Mouse (Mus musculus): ENCODE data around the gene Stkld1. TPM values are rescaled to one million over a fixed set of nuclear protein-coding genes. Genes with fewer than 3 reads are reported as not detected.

The Stkld1 gene
- polyA plus RNA-seq, 1 experiment from 2014 or later: 0.08 TPM

DNA sequence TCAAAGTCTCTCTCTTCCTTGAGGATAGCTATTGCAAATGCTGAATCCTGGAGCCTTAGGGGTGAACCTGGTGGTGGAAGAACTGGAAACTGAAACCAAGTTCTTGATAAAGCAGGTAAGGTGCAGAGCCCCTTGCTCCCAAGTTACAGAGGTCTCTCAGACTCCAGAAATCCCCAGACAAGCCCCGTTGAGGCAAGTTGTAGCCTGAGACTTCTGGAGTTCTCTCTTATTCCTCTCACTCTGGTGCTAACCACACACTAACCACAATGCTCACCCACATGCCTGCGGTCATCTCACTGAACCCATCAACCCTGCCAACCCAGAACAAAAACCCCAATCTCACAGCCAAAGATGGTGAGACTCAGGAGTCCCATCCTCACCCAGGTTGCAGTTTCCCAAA, 1.4 kb downstream of the Stkld1 start:
- no peak overlapping the region for H3K27ac ChIP-seq (replicated peaks)
- no peaks in the 10 kb centered on the region for H3K27me3 ChIP-seq (ENCODE audit: control insufficient read depth, insufficient read depth, low read length)
- TF ChIP-seq EP300 (optimal IDR thresholded peaks at IDR 0.05) (no peak), CTCF (IDR thresholded peaks at IDR 0.05; ENCODE audit: low read depth) (no peak)
- no peak for DNase-seq (ENCODE audit: low spot score)
- 0 out of 2 replicates have a peak, but pooled peaks cover 2% of the 10 kb centered on the region for H3K36me3 ChIP-seq (ENCODE audit: control insufficient read depth, insufficient read depth, low read length)
- no peak overlapping the region for H3K9ac ChIP-seq (ENCODE audit: low read length)
- ATAC-seq (ENCODE audit: low FRiP score, low TSS enrichment): no peak
- H3K9me3 ChIP-seq (ENCODE audit: control insufficient read depth, low read length): no peaks in the 10 kb centered on the region
- H3K4me2 ChIP-seq (replicated peaks; ENCODE audit: low read depth): no peak overlapping the region
- peaks cover 9% of the 10 kb centered on the region; the same call in 1 of the 2 replicates for H3K4me1 ChIP-seq (replicated peaks; ENCODE audit: control insufficient read depth, insufficient read depth)
- no peak overlapping the region for H3K4me3 ChIP-seq (ENCODE audit: low read depth, low read length)
- 98% methylated on average over 2 of the region's 2 CpGs for WGBS

DNA sequence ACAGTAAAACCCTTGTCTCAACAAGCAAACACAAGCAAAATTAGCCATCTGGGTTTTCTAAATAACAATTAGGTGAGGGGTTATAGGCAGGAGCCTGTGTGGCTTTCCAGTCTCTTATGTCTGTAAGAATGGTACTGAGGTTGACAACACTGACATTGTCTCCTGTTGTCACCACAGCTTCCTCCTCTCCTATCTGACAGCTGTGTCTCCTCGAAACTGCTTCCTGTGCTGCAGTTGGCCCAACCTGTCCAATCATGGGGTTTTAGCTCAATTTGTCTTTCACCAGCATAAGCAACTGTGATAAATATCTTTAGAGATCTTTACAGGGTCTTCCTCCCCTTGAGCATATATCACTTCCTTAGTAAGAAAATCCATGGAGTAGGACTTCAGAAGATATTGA, 2.6 kb downstream of the Stkld1 start:
- H3K27me3 ChIP-seq (ENCODE audit: control insufficient read depth, insufficient read depth, low read length): no peaks in the 10 kb centered on the region
- peaks cover 8% of the 10 kb centered on the region; the same call in 1 of the 2 replicates for H3K4me1 ChIP-seq (replicated peaks; ENCODE audit: control insufficient read depth, insufficient read depth)
- no peak overlapping the region for H3K4me2 ChIP-seq (replicated peaks; ENCODE audit: low read depth)
- no peak overlapping the region for H3K4me3 ChIP-seq (ENCODE audit: low read depth, low read length)
- no peak for DNase-seq (ENCODE audit: low spot score)
- no peak overlapping the region for H3K27ac ChIP-seq (replicated peaks)
- H3K9me3 ChIP-seq (ENCODE audit: control insufficient read depth, low read length): no peaks in the 10 kb centered on the region
- WGBS: 52% methylated on average over 1 of the region's 1 CpGs
- no peak overlapping the region for H3K9ac ChIP-seq (ENCODE audit: low read length)
- TF ChIP-seq CTCF (IDR thresholded peaks at IDR 0.05; ENCODE audit: low read depth): no peak
- no peak for TF ChIP-seq EP300 (optimal IDR thresholded peaks at IDR 0.05)
- no peak for ATAC-seq (ENCODE audit: low FRiP score, low TSS enrichment)
- 0 out of 2 replicates have a peak, but pooled peaks cover 2% of the 10 kb centered on the region for H3K36me3 ChIP-seq (ENCODE audit: control insufficient read depth, insufficient read depth, low read length)

DNA sequence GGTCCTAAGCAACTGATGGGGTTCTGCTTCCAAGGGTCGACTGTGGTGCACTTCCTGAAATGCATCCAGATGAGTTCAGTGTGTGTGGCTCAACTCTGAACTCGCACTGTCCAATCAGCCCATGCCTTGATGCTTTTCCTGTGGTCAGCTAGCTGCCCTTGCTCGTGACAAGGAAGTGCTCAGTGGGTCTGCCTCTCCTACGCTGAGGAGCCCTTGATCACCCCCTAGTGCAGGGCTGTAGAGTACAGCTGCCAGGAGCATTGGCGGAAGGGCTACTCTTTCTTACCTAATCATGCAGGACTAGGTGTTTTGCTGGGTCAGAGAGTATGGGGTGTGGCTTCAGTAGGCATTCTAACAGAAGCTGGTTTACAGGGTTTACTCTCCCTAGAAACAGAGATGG, 7.7 kb downstream of the Stkld1 start:
- H3K4me2 ChIP-seq (replicated peaks; ENCODE audit: low read depth): no peak overlapping the region
- ATAC-seq (ENCODE audit: low FRiP score, low TSS enrichment) (peak; percentile 88), DNase-seq (ENCODE audit: low spot score) (peak; percentile 72)
- WGBS: 37% methylated on average over 5 of the region's 5 CpGs
- no peak overlapping the region for H3K9ac ChIP-seq (ENCODE audit: low read length)
- no peaks in the 10 kb centered on the region for H3K4me1 ChIP-seq (replicated peaks; ENCODE audit: control insufficient read depth, insufficient read depth)
- H3K27ac ChIP-seq (replicated peaks): no peak overlapping the region
- no peaks in the 10 kb centered on the region for H3K9me3 ChIP-seq (ENCODE audit: control insufficient read depth, low read length)
- TF ChIP-seq CTCF (IDR thresholded peaks at IDR 0.05; ENCODE audit: low read depth) (peak; percentile 62), EP300 (optimal IDR thresholded peaks at IDR 0.05) (no peak)
- no peaks in the 10 kb centered on the region for H3K36me3 ChIP-seq (ENCODE audit: control insufficient read depth, insufficient read depth, low read length)
- H3K27me3 ChIP-seq (ENCODE audit: control insufficient read depth, insufficient read depth, low read length): no peaks in the 10 kb centered on the region
- H3K4me3 ChIP-seq (ENCODE audit: low read depth, low read length): no peak overlapping the region

DNA sequence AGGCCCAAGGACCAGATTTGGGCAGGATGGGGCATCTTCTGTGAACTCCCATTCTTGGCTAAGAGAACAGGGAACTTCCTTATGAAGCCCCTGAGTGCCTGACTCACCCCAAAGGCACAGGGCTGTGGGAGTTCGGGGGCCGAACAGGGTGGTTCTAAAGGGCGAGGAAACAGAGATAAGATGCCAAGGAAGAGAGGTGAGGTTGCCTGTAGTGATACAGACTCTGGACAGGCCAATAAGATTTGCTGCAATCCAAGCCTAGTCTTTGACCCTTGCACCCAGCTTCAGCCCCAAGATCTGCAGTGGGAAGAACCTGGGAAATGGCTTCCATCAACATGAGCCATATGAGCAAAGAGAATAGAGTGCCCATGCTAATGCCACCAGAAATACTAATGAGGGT, 9.4 kb downstream of the Stkld1 start:
- no peaks in the 10 kb centered on the region for H3K4me1 ChIP-seq (replicated peaks; ENCODE audit: control insufficient read depth, insufficient read depth)
- H3K36me3 ChIP-seq (ENCODE audit: control insufficient read depth, insufficient read depth, low read length): no peaks in the 10 kb centered on the region
- 67% methylated on average over 3 of the region's 3 CpGs for whole genome bisulfite sequencing
- H3K9me3 ChIP-seq (ENCODE audit: control insufficient read depth, low read length): no peaks in the 10 kb centered on the region
- H3K27me3 ChIP-seq (ENCODE audit: control insufficient read depth, insufficient read depth, low read length): no peaks in the 10 kb centered on the region
- H3K4me3 ChIP-seq (ENCODE audit: low read depth, low read length): no peak overlapping the region
- DNase-seq (ENCODE audit: low spot score) (no peak), ATAC-seq (ENCODE audit: low FRiP score, low TSS enrichment) (no peak)
- TF ChIP-seq CTCF (IDR thresholded peaks at IDR 0.05; ENCODE audit: low read depth): no peak
- no peak for TF ChIP-seq EP300 (optimal IDR thresholded peaks at IDR 0.05)
- no peak overlapping the region for H3K4me2 ChIP-seq (replicated peaks; ENCODE audit: low read depth)
- H3K9ac ChIP-seq (ENCODE audit: low read length): no peak overlapping the region
- no peak overlapping the region for H3K27ac ChIP-seq (replicated peaks)

DNA sequence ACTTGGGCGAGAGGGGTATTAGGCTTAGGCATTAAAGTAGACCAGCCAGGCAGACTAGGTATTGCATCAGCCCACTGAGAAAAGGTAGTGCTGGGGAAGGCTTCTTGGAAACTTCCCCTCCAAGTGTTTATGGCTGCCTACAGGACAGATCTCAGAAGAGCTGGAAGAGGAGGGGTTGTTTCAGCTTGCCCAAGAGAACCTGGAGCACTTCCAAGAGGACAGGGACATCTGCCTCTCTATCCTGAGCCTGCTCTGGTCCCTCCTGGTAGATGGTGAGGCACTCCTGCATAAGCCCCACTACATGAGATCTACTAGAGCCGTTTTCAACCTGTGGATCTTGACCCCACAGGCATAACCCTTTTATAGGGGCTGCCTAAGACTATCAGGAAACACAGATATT, 16.6 kb downstream of the Stkld1 start:
- Histone ChIP-seq H3K9me3 (ENCODE audit: control insufficient read depth, low read length) (no peaks in the 10 kb centered on the region), H3K4me1 (replicated peaks; ENCODE audit: control insufficient read depth, insufficient read depth) (no peaks in the 10 kb centered on the region), H3K27me3 (ENCODE audit: control insufficient read depth, insufficient read depth, low read length) (no peaks in the 10 kb centered on the region), H3K36me3 (ENCODE audit: control insufficient read depth, insufficient read depth, low read length) (peaks cover 16% of the 10 kb centered on the region), H3K9ac (ENCODE audit: low read length) (no peak overlapping the region), H3K4me3 (ENCODE audit: low read depth, low read length) (no peak overlapping the region), H3K27ac (replicated peaks) (no peak overlapping the region), H3K4me2 (replicated peaks; ENCODE audit: low read depth) (no peak overlapping the region)
- no peak for TF ChIP-seq CTCF (IDR thresholded peaks at IDR 0.05; ENCODE audit: low read depth)
- no peak for TF ChIP-seq EP300 (optimal IDR thresholded peaks at IDR 0.05)
- DNase-seq (ENCODE audit: low spot score) (no peak), ATAC-seq (ENCODE audit: low FRiP score, low TSS enrichment) (no peak)
- 82% methylated on average over 2 of the region's 2 CpGs for WGBS

DNA sequence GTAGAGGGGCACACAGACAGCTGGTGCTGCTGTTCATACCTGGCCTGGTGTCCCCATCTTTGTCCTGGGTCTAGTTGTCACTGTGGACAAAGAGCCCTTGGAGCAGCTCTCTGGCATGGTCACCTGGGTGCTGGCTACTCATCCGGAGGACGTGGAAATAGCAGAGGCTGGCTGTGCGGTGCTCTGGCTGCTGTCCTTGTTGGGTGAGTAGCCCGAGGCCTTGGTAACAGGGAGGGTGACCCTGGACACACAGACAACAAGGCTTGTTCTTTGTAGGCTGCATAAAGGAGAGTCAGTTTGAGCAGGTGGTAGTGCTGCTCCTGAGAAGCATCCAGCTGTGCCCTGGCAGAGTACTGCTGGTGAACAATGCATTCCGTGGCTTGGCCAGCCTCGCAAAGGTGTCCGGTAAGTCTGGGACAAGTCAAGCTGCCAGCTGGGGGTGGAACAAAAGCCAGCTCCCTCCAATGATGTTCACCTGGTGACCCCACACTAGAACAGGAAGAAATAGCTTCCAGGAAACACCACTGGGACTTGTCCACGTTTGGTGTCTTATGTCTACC, 17.6 kb downstream of the Stkld1 start:
- WGBS: 90% methylated on average over 8 of the region's 8 CpGs
- DNase-seq (ENCODE audit: low spot score) (no peak), ATAC-seq (ENCODE audit: low FRiP score, low TSS enrichment) (no peak)
- Histone ChIP-seq H3K4me2 (replicated peaks; ENCODE audit: low read depth) (no peak overlapping the region), H3K27ac (replicated peaks) (no peak overlapping the region), H3K4me1 (replicated peaks; ENCODE audit: control insufficient read depth, insufficient read depth) (no peaks in the 10 kb centered on the region), H3K9me3 (ENCODE audit: control insufficient read depth, low read length) (no peaks in the 10 kb centered on the region), H3K4me3 (ENCODE audit: low read depth, low read length) (no peak overlapping the region), H3K9ac (ENCODE audit: low read length) (no peak overlapping the region), H3K36me3 (ENCODE audit: control insufficient read depth, insufficient read depth, low read length) (peaks cover 19% of the 10 kb centered on the region), H3K27me3 (ENCODE audit: control insufficient read depth, insufficient read depth, low read length) (no peaks in the 10 kb centered on the region)
- no peak for TF ChIP-seq EP300 (optimal IDR thresholded peaks at IDR 0.05)
- TF ChIP-seq CTCF (IDR thresholded peaks at IDR 0.05; ENCODE audit: low read depth): no peak
